Mouse (Mus musculus): ENCODE data around the gene Dlx3.

DNA sequence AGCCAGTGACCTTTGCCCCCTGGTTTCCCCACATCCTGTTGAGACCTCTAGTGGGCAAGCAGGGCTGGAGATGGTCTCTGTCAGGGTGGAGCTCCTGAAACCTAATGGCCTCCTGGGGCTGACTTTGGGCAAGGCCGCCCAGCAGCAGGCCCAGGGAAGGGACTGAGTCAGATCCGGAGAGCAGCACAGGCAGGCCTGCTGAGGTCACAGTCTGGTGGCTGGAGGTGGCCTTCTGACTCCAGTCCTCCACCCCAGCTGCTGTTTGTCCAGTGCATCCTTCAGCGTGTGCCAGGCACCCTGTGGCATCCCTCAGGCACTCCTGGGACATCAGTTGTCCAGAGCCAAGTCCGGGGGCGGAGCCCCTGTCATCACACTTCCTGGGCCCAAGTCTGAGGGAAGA, 45.9 kb downstream of the Dlx3 start:
- TF ChIP-seq CTCF (IDR thresholded peaks at IDR 0.05; ENCODE audit: control insufficient read depth, insufficient read depth, insufficient read length) (no peak), MAX (IDR thresholded peaks at IDR 0.05) (peak; percentile 96)

Data from C2C12 (cell line).